Mouse (Mus musculus) A20 (cell line): ENCODE results near the gene Cep131.
A peak's percentile ranks its signal among the peaks of the same experiment; 100 is the strongest.

Experiments
- DNase-seq: peaks from one replicate; pipeline ENCODE4 v3.0.0-alpha.2; 2011; ENCODE audit warnings: low read depth, low spot score

Gene Cep131

DNA sequence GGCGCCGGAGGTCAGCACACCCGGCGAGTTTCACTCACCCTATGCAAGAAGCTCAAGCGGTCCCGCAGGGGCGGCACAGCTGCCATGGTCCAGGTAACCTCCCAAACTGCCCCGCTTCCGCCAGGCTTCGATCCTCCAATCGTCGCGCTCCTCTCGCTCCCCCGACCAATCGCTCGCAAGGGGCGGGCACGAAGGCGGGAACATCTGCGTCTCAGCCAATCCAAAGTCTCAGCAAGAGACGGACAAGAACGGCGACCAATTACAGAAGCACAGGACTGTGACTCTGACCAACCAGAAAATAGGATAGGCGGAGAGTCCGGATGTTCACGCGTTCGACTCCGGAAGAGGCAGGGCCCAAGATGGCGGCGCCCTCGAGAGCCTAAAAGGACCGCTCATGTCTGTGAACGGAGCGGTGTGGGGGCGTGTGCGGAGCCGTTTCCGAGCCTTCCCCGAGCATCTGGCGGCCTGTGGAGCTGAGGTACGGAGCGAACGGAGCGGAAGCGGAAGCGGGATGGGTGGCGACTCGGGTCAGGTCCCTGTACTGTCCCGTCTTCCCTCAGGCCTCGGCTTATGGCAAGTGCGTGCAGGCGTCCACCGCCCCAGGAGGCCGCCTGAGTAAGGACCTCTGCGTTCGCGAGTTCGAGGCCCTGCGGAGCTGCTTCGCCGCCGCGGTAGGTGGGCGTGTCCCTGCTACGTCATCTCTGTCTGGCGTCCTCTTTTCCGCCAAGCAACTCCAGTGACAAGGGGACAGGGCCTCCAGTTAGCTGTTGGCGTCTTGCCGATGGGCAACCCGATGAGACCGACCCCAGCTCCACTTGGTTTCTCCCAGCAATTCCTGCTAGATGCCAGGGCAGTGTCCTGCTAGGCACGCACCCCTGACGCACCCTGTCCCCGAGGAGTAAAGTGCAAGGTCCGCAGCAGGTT is 12.2 kb upstream of the Cep131 start, which contains the start of the genes Tepsin and Ndufaf8:
TSS of gene Tepsin (minus strand) at position 144 of the 924 bp plus-strand sequence.
TSS of gene Ndufaf8 (plus strand) at position 341 of the 924 bp plus-strand sequence.
- peak; percentile 100 for DNase-seq

DNA sequence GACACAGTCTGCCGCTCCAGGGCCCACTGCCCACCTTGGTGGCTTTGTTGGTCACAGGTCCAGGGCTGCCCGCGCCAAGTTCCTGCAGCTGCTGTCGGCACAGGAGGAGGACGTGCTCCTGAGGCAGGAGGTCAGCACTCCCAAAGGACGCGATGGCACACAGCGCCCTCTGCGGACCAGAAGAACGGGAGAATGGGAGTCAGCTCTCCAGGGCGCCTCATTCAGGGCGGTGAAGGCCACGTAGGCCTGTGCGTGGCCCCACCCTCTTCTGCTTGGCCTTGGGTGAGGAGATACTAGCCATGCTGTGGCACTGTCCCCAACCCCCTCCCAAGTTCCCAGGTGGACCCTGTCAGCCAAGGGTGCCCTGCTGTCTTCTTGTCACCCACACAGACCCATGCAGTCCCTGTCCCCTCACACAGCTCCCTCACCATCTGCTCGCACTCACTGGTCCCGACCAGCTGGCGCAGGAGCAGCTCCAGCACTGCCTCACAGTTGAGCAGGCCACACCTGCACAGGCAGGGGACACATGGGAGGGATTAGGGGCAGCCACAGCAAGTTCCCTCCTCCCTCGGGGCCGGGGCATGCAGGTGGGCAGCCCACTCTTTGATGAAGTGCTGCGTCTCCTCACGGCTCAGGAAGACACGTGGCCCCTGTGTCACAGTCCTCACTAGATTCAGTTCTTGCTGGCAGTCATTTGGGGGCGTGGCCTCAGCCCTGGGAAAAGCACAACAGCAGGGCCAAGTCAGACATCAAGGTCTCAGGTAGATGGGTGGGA is 6.4 kb upstream of the Cep131 start:
- DNase-seq: no peak

DNA sequence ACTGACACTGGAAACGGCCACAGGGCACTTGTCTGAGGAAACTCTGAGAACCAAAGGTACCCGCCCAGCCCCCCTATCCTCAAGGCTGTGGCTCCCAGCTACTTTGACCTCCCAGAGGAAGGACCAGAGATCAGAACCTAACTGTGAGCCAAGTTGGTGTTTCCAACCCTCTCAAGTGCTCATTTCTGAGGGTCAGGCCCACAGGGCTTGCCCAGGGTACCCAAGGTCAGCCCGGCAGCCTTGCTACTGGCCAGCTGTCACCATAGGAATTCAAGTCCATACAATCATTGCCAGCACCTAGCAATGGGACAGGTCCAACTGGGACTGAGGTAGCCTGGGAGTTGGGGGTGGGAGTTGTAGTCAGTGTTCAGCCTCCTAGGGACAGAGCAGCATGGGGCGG is 4.0 kb upstream of the Cep131 start:
- no peak for DNase-seq

DNA sequence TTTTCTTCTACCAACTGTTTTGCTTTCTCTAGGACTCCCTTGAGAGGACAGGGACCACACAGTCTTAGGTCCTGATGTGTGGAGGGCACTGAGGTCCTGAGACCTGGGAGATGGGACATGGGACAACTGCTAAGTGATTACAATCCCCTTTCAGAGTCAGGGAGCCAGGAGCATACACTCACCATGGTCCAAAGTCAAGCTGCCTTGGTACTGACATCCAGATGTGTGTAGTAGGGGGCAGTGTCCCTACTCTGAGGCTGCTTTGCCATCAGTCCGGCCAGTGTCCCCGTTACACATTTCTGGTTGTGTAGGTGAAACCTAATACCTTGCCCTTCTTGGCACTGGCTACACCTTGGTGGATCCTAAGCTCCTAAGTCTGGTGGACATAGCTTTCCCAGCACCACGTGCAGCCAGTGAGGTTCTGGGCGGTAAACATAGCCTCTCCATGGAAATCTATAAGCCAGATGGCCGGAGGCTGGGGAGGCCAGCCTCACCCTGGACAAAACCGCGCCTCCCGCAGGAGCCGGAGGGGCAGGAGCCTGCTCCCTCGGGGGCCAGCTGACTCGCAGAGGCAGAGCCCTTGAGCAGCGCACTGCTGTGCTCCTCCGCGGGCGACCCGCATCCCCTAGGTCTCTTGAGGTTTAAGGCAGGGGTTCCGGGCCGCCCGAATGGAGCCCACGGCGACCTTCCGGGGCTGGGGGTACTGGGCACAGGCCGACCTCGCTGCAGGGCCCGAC is 568 bp downstream of the Cep131 start:
- DNase-seq: peak; percentile 18

- DNase-seq: no peak
These were observed 6.3 kb downstream of the Cep131 start for GRCm38 (mm10) chr11:120080282-120080681.

DNA sequence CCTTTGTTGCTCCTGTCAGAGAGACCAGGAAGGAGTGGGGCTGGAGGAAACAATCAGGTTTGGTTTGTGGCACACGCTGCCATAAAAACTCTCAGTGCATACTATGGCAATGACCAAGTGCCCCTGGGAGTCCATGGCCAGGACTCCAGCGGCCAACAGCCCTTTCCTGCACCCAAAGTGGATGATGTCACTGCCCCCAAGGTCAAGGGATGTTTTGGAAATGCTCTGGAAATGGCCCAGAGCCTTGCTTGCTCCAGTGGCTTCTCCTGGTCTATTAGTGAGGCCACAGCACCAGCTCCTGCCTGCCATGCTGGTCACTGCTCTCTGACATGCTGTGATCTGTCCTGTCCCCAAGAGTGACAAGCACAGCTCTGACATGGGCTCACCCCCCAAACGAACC is 10.4 kb downstream of the Cep131 start:
- no peak for DNase-seq

DNA sequence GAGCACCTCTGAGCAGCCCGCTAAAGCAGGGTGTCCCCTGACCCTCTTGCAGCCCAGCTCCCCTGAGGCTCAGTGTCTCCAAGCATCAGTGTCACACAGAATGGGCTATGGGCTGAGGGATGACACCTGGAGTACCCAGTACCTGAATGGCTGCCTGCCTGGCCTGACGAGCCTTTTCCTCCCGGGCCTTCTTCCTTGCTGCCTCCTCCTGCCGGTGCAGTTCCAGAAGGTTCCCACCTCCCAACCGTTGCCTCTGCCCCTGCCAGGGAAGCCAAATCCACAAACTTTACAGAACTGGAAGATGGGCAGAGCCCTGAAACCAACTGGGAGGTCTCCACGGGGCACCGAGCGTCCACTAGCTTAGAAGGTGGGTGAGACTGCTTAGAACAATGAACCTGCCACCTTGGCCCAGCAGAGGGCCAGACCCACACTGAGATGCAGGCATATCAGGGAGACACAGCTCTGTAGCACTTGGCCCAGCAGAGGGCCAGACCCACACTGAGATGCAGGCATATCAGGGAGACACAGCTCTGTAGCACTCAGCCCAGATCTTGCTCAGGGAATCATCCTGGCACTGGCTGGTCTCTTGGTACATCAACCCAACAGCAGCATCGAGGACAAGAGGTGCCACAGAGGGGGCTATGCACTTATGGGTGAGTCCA is 13.5 kb downstream of the Cep131 start:
- DNase-seq: no peak

GRCm38 (mm10) chr11:120071731-120072320 is 14.8 kb downstream of the Cep131 start:
- no peak for DNase-seq

DNA sequence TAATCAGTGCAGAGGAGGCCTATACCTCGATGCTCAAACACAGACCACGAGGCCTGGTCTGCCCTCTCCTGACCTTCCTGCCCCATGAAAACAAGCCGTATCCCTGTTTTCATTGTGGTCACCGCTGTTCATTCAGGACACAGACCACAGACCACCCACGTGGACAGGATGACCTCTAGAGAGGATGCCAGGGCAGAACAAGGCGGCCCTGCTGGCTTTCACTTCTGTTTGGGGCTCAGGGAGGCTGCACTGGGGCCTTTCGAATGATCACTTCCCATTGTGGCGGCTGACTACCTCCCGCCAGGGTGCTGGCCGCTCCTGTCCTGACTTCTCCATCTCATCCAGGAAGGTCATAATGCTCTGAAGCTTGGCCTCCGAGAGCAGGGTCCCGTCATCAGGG is 15.6 kb downstream of the Cep131 start:
- DNase-seq: no peak

- no peak for DNase-seq
These were observed 16.2 kb downstream of the Cep131 start for GRCm38 (mm10) chr11:120070286-120070930.

DNA sequence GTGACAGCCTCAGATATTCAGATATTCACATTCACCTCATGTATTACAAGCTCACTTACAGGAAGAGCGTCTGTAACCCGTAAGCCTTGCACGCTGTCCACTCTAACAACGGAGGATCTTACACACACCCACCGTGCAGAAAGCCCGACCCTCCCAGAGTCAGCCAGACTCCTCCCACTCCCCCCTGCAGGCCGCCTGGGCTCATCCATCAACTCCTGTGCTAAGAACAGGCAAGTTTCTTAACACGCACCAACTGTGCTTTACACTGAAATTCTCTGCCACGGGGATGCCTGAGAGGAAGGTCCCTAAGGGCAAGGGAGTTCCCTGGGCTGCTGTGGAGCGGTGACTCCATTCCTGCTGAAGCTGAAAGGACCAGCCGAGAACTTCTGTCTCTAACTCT is 17.4 kb downstream of the Cep131 start:
- no peak for DNase-seq

- no peak for DNase-seq
These were observed 18.8 kb downstream of the Cep131 start for GRCm38 (mm10) chr11:120067834-120068233.

DNA sequence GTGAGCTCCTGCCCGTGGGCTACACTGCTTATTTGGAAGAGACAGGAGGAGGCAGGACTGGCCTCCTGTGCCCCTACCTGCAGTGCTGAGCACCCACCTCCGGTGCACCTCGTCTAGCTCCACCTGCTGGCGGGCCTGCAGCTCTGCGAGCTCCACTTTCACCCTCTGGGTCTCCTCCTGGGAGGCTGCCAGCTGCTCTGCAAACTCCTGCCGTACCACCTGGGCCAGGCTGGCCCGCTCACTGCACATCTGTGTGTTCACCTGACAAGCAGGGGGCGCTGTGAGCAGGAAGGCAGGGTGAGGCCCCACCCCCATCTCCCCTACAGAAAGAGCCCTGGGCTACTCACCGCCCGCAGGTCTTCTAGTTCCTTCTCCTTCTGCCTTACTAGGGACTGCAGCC is 21.3 kb downstream of the Cep131 start:
- peak; percentile 85 for DNase-seq

GRCm38 (mm10) chr11:120064668-120065040 is 22.0 kb downstream of the Cep131 start:
- DNase-seq: no peak

GRCm38 (mm10) chr11:120064006-120064667 is 22.5 kb downstream of the Cep131 start:
- peak; percentile 87 for DNase-seq

GRCm38 (mm10) chr11:120063326-120063725 is 23.3 kb downstream of the Cep131 start:
- DNase-seq: peak; percentile 86

DNA sequence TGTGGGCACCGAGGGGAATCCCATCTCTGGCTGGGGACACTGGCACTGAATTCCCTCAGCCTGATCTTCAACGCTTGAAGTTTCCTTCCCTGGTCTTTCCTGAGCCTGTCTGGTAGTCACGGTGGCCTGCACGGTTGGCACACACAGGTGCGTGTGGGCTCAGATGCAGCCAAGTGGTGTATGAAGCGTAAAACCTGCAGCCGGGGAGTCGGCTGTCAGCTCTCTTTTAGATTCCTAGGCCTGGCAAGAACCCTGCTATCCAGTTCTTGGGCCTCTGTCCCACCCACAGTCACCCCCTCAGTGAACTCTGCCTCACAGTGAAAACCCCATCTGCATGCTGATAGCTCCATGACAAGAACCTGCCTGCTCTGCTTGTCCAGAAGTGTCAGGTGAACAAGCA is 26.0 kb downstream of the Cep131 start:
- DNase-seq: peak; percentile 76

DNA sequence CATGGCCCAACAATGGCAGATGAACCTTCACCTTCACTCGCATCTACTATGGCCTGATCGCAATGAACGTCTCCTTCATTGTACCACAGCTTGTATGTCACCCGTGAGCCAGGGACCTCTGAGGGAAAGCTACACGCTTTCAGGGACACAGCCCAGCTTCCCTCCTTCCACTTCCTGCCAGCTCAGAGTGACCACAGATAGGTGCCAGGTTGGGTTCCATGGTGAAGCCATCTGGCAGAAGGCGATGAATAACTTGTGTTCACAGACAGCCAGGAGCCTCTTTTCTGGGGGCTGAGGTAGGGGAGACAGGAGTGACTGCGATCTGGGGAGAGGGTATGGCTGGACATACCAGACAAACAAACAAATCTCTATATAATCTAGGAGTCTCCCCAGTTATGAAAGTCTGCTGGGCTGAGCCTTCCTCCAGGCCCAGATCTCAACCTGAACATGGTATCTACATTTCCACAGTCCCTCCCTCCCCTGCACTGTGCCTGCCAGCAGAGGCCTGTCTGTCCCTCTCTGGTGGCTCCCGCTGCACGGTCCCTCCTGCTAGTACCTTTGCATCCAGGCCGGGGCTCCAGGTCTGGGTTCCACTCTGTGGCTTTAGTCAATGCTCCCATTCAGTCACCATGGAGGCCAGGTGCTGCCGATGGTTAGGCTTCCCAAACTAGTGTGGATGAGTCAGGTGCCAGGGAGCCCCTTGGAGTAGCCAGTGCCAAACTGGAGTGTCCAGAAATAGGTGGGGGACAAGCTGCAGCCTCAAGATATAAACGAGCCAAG is 30.5 kb downstream of the Cep131 start:
- no peak for DNase-seq

DNA sequence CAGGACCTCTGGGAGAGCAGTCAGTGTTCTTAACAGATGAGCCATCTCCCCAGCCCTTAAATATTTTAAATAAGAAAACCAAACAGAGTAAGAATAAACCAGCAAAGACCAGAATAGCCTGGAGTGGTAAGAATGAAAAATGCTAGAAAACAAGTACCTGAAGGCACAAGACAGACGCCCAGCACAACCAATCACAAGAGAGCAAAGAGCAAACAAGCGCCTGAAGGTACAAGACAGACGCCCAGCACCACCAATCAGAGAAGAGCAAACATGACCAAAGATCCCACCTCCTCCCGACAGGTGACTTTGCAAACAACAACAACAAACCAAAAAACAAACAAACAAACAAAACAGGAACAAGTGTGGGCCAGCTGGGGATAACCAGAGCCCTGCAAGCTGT is 32.8 kb downstream of the Cep131 start:
- DNase-seq: no peak
